Mouse (Mus musculus): ENCODE data around the gene Tnfsf18. TPM values are rescaled to one million over a fixed set of nuclear protein-coding genes. Genes with fewer than 3 reads are reported as not detected.

The Tnfsf18 gene
- polyA plus RNA-seq, 1 experiment from 2014 or later: 0.12 TPM

DNA sequence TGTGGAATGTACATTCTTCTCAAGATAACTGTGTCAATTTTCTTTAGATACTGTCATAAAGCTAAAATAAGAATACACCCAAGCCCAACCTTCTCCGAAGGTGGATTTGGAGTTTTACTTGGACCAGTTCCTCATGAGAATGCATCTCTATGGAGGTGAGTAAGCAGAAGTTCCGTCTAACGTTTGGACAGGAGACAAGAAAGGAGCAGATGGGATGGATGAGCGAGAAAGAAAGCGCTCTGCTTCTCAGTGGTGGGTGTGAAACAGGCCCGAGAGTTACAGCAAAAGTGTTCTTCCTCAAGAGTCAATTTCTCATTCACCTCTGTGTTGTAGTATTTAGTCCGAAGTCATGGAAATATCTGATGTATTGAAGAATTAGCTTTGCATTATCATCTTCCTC is 2.7 kb upstream of the Tnfsf18 start:
- H3K4me2 ChIP-seq: no peak overlapping the region
- H3K4me3 ChIP-seq (ENCODE audit: low read depth, low read length): no peak overlapping the region
- ATAC-seq (ENCODE audit: low FRiP score): no peak
- 90% methylated on average over 7 of the region's 7 CpGs for WGBS
- DNase-seq (ENCODE audit: low spot score, missing footprints): no peak
- H3K9me3 ChIP-seq (ENCODE audit: control insufficient read depth, low read length): no peaks in the 10 kb centered on the region
- no peak overlapping the region for H3K9ac ChIP-seq (ENCODE audit: low read length)
- no peaks in the 10 kb centered on the region for H3K4me1 ChIP-seq (ENCODE audit: control insufficient read depth, insufficient read depth, low read length)
- H3K36me3 ChIP-seq (ENCODE audit: control insufficient read depth, insufficient read depth, low read length): no peaks in the 10 kb centered on the region
- H3K27me3 ChIP-seq (ENCODE audit: control insufficient read depth, insufficient read depth, low read length): no peaks in the 10 kb centered on the region
- H3K27ac ChIP-seq (ENCODE audit: low read depth, low read length): no peak overlapping the region

DNA sequence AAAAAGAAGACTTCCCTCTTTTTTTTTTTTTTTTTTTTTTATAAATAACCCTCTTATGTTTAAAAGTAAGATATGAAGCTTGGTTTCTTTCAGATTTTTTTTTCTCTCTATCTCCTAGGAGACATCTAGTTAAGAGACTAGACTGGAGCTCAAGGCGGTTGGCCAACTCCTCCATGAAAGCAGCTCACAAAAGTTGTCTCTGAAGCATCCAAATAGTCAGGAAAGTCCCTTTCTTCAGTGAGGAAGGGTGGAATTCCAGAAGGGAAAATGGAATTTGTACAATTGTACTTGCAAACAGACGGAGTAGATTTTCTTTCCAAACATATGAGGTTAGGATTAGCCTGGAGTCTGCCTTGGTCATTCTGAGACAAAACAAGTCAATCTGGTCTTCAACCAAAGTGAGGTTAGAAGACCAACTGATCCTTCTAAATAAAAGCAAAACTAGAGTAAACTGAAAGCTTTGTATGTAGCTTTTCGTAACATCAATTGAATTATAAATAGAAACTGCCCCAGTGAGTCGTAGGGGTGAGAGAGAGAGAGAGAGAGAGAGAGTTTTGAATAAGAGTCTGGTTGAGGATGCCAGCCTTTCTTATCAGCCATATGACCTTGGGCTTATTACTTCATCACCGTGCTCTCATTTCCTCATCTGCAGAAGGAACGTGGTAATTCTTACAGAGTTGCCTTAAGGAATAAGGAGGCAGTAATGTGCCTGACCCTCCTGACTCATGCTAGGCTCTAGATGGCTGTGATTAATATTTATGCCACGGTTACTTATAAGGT is 2.6 kb downstream of the Tnfsf18 start:
- H3K9me3 ChIP-seq (ENCODE audit: control insufficient read depth, low read length): no peaks in the 10 kb centered on the region
- ATAC-seq (ENCODE audit: low FRiP score) (no peak), DNase-seq (ENCODE audit: low spot score, missing footprints) (no peak)
- no peak overlapping the region for H3K4me3 ChIP-seq (ENCODE audit: low read depth, low read length)
- no peak overlapping the region for H3K9ac ChIP-seq (ENCODE audit: low read length)
- 78% methylated on average over 7 of the region's 7 CpGs for WGBS
- no peaks in the 10 kb centered on the region for H3K4me1 ChIP-seq (ENCODE audit: control insufficient read depth, insufficient read depth, low read length)
- H3K4me2 ChIP-seq: no peak overlapping the region
- H3K27me3 ChIP-seq (ENCODE audit: control insufficient read depth, insufficient read depth, low read length): no peaks in the 10 kb centered on the region
- no peak overlapping the region for H3K27ac ChIP-seq (ENCODE audit: low read depth, low read length)
- H3K36me3 ChIP-seq (ENCODE audit: control insufficient read depth, insufficient read depth, low read length): no peaks in the 10 kb centered on the region

DNA sequence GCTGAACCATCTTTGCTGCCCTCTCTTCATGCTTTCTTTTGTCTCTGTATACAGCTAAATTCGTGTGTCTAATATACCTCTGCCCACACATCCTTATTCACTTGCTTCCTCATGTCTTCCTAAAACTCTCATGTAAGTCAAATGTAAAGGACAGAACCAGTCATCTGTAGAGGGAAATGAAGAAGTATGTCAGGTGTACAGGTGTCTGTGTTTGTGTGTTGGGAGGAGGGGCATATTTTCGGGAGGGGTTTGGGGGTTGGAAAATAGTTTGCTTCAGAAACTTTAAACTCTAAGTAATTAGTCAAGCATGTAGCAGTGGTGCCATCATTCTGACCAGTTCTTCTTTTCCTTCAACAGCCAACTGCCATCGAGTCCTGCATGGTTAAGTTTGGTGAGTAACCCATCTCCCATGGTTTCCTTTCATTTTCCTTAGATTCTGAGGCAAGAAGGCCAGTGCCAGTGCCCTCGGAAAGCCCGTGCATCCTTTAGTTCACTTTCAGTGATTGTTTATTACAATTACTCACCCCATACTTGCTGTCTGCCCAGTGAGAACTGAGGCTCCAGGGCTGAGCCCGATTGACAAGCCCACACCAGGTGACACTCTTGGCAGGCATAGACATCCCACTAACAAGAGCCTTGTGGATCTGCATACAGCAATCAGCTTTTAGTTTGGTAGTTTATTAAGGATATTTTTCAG is 5.8 kb downstream of the Tnfsf18 start:
- Histone ChIP-seq H3K9me3 (ENCODE audit: control insufficient read depth, low read length) (no peaks in the 10 kb centered on the region), H3K36me3 (ENCODE audit: control insufficient read depth, insufficient read depth, low read length) (no peaks in the 10 kb centered on the region), H3K27ac (ENCODE audit: low read depth, low read length) (no peak overlapping the region), H3K9ac (ENCODE audit: low read length) (no peak overlapping the region), H3K4me2 (no peak overlapping the region), H3K4me3 (ENCODE audit: low read depth, low read length) (no peak overlapping the region), H3K4me1 (ENCODE audit: control insufficient read depth, insufficient read depth, low read length) (no peaks in the 10 kb centered on the region), H3K27me3 (ENCODE audit: control insufficient read depth, insufficient read depth, low read length) (no peaks in the 10 kb centered on the region)
- no peak for ATAC-seq (ENCODE audit: low FRiP score)
- DNase-seq (ENCODE audit: low spot score, missing footprints): no peak
- 86% methylated on average over 6 of the region's 6 CpGs for whole genome bisulfite sequencing

DNA sequence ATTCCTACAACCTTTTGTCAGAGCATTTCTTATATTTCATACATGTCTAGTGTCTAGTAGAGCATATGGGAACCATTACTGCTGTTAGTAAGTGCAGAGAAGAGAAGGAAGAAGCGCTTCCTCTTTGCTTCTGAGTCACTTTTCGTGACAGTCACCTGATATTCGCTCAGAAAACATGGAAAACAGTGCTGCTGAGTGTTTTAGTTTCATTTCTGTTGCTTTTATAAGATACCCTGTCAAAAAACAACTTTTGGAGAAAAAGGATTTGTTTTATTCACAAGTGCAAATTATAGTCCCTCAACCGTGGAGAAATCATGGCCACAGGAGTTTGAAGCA is 6.3 kb downstream of the Tnfsf18 start:
- Histone ChIP-seq H3K27ac (ENCODE audit: low read depth, low read length) (no peak overlapping the region), H3K36me3 (ENCODE audit: control insufficient read depth, insufficient read depth, low read length) (no peaks in the 10 kb centered on the region), H3K27me3 (ENCODE audit: control insufficient read depth, insufficient read depth, low read length) (no peaks in the 10 kb centered on the region), H3K9me3 (ENCODE audit: control insufficient read depth, low read length) (no peaks in the 10 kb centered on the region), H3K4me3 (ENCODE audit: low read depth, low read length) (no peak overlapping the region), H3K4me1 (ENCODE audit: control insufficient read depth, insufficient read depth, low read length) (no peaks in the 10 kb centered on the region), H3K4me2 (no peak overlapping the region), H3K9ac (ENCODE audit: low read length) (no peak overlapping the region)
- DNase-seq (ENCODE audit: low spot score, missing footprints): no peak
- no peak for ATAC-seq (ENCODE audit: low FRiP score)
- 85% methylated on average over 4 of the region's 4 CpGs for WGBS

DNA sequence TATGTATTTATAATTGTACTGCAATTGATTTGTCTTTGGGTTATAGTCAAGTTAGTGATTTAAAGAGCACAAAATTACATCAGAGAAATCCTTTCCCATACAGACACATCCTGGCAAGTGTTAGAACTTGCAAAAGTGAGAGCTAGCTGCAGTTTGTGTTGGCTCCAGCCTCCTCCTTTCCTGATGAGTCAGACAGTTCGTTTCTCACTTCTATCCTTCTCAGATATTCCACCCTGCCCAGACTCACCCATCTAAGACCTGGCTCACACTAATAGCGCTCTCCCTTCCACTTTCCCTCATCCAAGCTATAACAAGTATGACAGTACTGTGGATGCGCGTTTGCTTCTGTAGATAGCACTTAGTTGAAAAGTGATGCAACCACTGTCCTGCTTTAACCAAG is 11.9 kb downstream of the Tnfsf18 start:
- H3K27me3 ChIP-seq (ENCODE audit: control insufficient read depth, insufficient read depth, low read length): no peaks in the 10 kb centered on the region
- 90% methylated on average over 4 of the region's 4 CpGs for WGBS
- H3K4me3 ChIP-seq (ENCODE audit: low read depth, low read length): no peak overlapping the region
- H3K9ac ChIP-seq (ENCODE audit: low read length): no peak overlapping the region
- ATAC-seq (ENCODE audit: low FRiP score) (no peak), DNase-seq (ENCODE audit: low spot score, missing footprints) (no peak)
- no peaks in the 10 kb centered on the region for H3K36me3 ChIP-seq (ENCODE audit: control insufficient read depth, insufficient read depth, low read length)
- H3K27ac ChIP-seq (ENCODE audit: low read depth, low read length): no peak overlapping the region
- no peaks in the 10 kb centered on the region for H3K4me1 ChIP-seq (ENCODE audit: control insufficient read depth, insufficient read depth, low read length)
- H3K9me3 ChIP-seq (ENCODE audit: control insufficient read depth, low read length): no peaks in the 10 kb centered on the region
- H3K4me2 ChIP-seq: no peak overlapping the region

DNA sequence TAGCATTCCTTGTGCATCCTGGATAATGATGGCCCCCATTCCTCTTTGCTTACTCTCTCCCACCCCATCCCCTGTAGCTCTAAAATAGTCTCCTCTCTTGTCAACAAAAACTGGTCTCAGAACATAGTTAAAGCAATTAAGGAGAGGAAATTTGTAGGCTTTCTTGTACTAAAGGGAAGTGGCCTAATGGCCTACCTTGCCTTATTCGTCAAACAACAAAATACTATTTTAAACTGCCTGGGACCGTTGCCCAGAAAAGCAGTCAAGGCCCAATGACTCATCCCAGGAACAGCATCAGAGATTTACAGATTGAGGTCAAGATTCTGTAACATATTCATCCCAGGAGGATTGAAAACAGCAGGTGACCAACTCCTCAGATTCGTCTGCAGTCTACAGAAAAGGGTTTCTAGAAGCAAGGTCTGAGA is 13.2 kb downstream of the Tnfsf18 start:
- Histone ChIP-seq H3K4me1 (ENCODE audit: control insufficient read depth, insufficient read depth, low read length) (no peaks in the 10 kb centered on the region), H3K9ac (ENCODE audit: low read length) (no peak overlapping the region), H3K36me3 (ENCODE audit: control insufficient read depth, insufficient read depth, low read length) (no peaks in the 10 kb centered on the region), H3K9me3 (ENCODE audit: control insufficient read depth, low read length) (no peaks in the 10 kb centered on the region), H3K4me3 (ENCODE audit: low read depth, low read length) (no peak overlapping the region), H3K27me3 (ENCODE audit: control insufficient read depth, insufficient read depth, low read length) (no peaks in the 10 kb centered on the region), H3K27ac (ENCODE audit: low read depth, low read length) (no peak overlapping the region), H3K4me2 (no peak overlapping the region)
- 78% methylated on average over 3 of the region's 3 CpGs for WGBS
- no peak for DNase-seq (ENCODE audit: low spot score, missing footprints)
- no peak for ATAC-seq (ENCODE audit: low FRiP score)

DNA sequence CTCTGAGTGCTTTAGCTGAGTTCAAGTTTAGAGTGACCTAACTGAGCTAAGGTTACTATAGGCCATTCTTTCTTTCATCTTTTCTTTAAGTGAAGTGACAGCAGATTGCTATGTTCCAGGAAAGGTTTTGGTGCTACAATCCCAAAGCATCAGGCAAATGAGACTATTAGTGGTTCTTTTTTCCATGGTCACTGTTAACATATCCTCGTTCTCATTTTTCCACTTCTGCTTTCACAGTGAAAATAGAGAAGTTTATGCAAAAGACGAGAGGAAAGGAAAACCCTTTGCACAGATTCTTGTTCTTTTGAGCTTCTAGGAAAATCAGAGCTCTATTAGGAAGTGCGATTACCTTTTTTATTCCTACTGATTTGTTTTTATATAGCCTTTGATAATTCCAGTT is 22.9 kb downstream of the Tnfsf18 start:
- Histone ChIP-seq H3K36me3 (ENCODE audit: control insufficient read depth, insufficient read depth, low read length) (no peaks in the 10 kb centered on the region), H3K4me1 (ENCODE audit: control insufficient read depth, insufficient read depth, low read length) (no peaks in the 10 kb centered on the region), H3K4me3 (ENCODE audit: low read depth, low read length) (no peak overlapping the region), H3K27ac (ENCODE audit: low read depth, low read length) (no peak overlapping the region), H3K4me2 (no peak overlapping the region), H3K9ac (ENCODE audit: low read length) (no peak overlapping the region), H3K9me3 (ENCODE audit: control insufficient read depth, low read length) (no peaks in the 10 kb centered on the region), H3K27me3 (ENCODE audit: control insufficient read depth, insufficient read depth, low read length) (no peaks in the 10 kb centered on the region)
- DNase-seq (ENCODE audit: low spot score, missing footprints) (no peak), ATAC-seq (ENCODE audit: low FRiP score) (no peak)
- 84% methylated on average over 3 of the region's 3 CpGs for WGBS

DNA sequence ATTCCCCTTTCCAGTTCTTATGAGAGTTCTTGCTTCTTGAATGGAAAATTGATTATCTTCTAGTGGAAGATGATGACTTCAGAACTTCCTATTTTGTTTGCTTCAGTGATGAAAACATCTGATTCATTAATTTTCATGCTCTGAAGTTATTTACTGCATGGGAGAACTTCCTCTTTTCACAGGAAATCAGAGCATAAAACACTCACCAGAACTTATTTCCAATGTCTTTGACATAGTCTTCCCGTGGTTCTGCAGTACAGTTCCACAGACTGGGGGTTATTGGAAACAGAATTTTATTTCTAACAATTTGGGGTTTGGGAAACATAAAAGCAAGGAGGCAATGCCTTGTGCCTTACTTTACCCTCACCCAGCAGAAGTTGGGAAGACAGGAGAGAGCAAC is 25.8 kb downstream of the Tnfsf18 start:
- H3K4me1 ChIP-seq (ENCODE audit: control insufficient read depth, insufficient read depth, low read length): no peaks in the 10 kb centered on the region
- H3K4me3 ChIP-seq (ENCODE audit: low read depth, low read length): no peak overlapping the region
- H3K27ac ChIP-seq (ENCODE audit: low read depth, low read length): no peak overlapping the region
- H3K27me3 ChIP-seq (ENCODE audit: control insufficient read depth, insufficient read depth, low read length): no peaks in the 10 kb centered on the region
- no peak overlapping the region for H3K9ac ChIP-seq (ENCODE audit: low read length)
- H3K9me3 ChIP-seq (ENCODE audit: control insufficient read depth, low read length): no peaks in the 10 kb centered on the region
- ATAC-seq (ENCODE audit: low FRiP score): no peak
- H3K4me2 ChIP-seq: no peak overlapping the region
- DNase-seq (ENCODE audit: low spot score, missing footprints): no peak
- no peaks in the 10 kb centered on the region for H3K36me3 ChIP-seq (ENCODE audit: control insufficient read depth, insufficient read depth, low read length)
- WGBS: 83% methylated on average over 1 of the region's 1 CpGs

DNA sequence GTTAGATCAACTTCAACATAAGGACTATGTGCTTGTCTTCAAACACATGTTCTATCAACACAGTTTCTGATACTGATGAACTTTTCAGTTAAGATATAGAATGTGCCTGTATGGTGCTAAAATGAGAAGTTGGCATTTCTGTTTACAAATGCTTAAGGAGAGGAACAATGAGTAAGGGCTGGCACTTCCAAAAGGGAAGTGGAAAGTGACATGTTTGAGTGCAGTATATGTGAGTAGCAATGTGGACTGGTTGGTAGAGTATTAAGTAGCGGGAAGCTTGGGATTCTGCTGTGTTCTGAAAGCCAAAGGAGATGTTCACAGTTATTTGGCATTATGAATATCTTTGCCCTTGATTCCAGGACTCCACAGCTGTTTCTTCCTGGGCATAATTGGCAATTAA is 33.7 kb downstream of the Tnfsf18 start:
- no peak for ATAC-seq (ENCODE audit: low FRiP score)

More for the DNA sequence above, 33.7 kb downstream of the Tnfsf18 start:
- Histone ChIP-seq H3K36me3 (ENCODE audit: control insufficient read depth, insufficient read depth, low read length) (no peaks in the 10 kb centered on the region), H3K9ac (ENCODE audit: low read length) (no peak overlapping the region), H3K27ac (ENCODE audit: low read depth, low read length) (no peak overlapping the region), H3K9me3 (ENCODE audit: control insufficient read depth, low read length) (no peaks in the 10 kb centered on the region), H3K27me3 (ENCODE audit: control insufficient read depth, insufficient read depth, low read length) (no peaks in the 10 kb centered on the region), H3K4me1 (ENCODE audit: control insufficient read depth, insufficient read depth, low read length) (no peaks in the 10 kb centered on the region), H3K4me2 (no peak overlapping the region), H3K4me3 (ENCODE audit: low read depth, low read length) (no peak overlapping the region)
- 72% methylated on average over 1 of the region's 1 CpGs for WGBS
- no peak for DNase-seq (ENCODE audit: low spot score, missing footprints)

Data from midbrain, embryonic 11.5 days (tissue).